Mouse (Mus musculus) spleen, adult 2 months (tissue): ENCODE measurements around the gene Snx9. TPM values are rescaled to one million over a fixed set of nuclear protein-coding genes. Genes with fewer than 3 reads are reported as not detected.
A peak's percentile ranks its signal among the peaks of the same experiment; 100 is the strongest.

ENCODE experiments used
- DNase-seq, 2 experiments: peaks; one replicate each; pipeline versions ENCODE4 v3.0.0 to v3.0.0-alpha.2; 2012 to 2021; ENCODE audit warnings: low spot score in 2 of 2, low read depth in 1 of 2
- H3K27ac ChIP-seq: fragments of 200-500 bp; 2 replicates; pipeline ENCODE4 v1.5.1; 2012; ENCODE audit warnings: low read length, inconsistent platforms; ENCODE audit not compliant: insufficient read depth
- H3K27me3 ChIP-seq: fragments of 200-500 bp; 2 replicates; pipeline ENCODE4 v1.6.1; 2012; ENCODE audit warnings: mild to moderate bottlenecking, moderate library complexity, low read length, inconsistent platforms; ENCODE audit not compliant: control insufficient read depth, insufficient read depth
- H3K36me3 ChIP-seq: fragments of 200-500 bp; 2 replicates; pipeline ENCODE4 v1.6.1; 2012; ENCODE audit warnings: mild to moderate bottlenecking, low read length, inconsistent platforms; ENCODE audit not compliant: control insufficient read depth, insufficient read depth
- H3K4me1 ChIP-seq: fragments of 200-500 bp; 2 replicates; pipeline ENCODE4 v1.6.1; 2011; ENCODE audit warnings: inconsistent platforms; ENCODE audit not compliant: control insufficient read depth, insufficient read depth, insufficient read length
- H3K4me3 ChIP-seq: fragments of 200-500 bp; 2 replicates; pipeline ENCODE4 v1.5.1; 2011; ENCODE audit warnings: mild to moderate bottlenecking, inconsistent platforms; ENCODE audit not compliant: insufficient read depth, insufficient read length; ENCODE audit errors: extremely low read depth
- CTCF ChIP-seq: fragments of 200-500 bp; IDR thresholded peaks from 2 replicates; pipeline ENCODE4 v1.5.1; 2011; ENCODE audit warnings: mild to moderate bottlenecking, inconsistent platforms; ENCODE audit not compliant: insufficient read depth, insufficient read length, insufficient replicate concordance; ENCODE audit errors: extremely low read depth
- POLR2A ChIP-seq: fragments of 200-500 bp; IDR thresholded peaks from 2 replicates; pipeline ENCODE4 v1.6.1; 2011; ENCODE audit warnings: low read depth, low read length, inconsistent platforms
- WGBS: fragments of 180-500 bp; shearing (Covaris S2); methylation state at CpG from one replicate; pipeline ENCODE4 v1.1.7; 2018; 5-methylcytosine and 5-hydroxymethylcytosine counted together
- polyA plus RNA-seq: library from polyadenylated mRNA; depleted of rRNA; stranded (reverse); fragments of >200 nt; gene quantifications from 2 replicates; pipeline ENCODE4 v1.2.3, GENCODE M21; 2012

Snx9 gene
- polyA plus RNA-seq, 1 experiment, result 22.1 TPM

GRCm38 (mm10) chr17:5886943-5887800 is 46.0 kb downstream of the Snx9 start:
- peaks cover 2% of the 10 kb centered on the region; the same call in 1 of the 2 replicates for H3K36me3 ChIP-seq
- no peak for TF ChIP-seq POLR2A
- peak; percentile 12; the same call in 1 of the 2 replicates for TF ChIP-seq CTCF
- DNase-seq, result peak in 1 of 2 experiments; percentile 38
- 13% methylated on average over 20 of the region's 20 CpGs for WGBS
- H3K4me3 ChIP-seq, result peak overlapping the region; percentile 1; the same call in 1 of the 2 replicates
- H3K27ac ChIP-seq, result peak overlapping the region; percentile 23
- peaks cover 25% of the 10 kb centered on the region for H3K4me1 ChIP-seq
- H3K27me3 ChIP-seq, result no peaks in the 10 kb centered on the region

DNA sequence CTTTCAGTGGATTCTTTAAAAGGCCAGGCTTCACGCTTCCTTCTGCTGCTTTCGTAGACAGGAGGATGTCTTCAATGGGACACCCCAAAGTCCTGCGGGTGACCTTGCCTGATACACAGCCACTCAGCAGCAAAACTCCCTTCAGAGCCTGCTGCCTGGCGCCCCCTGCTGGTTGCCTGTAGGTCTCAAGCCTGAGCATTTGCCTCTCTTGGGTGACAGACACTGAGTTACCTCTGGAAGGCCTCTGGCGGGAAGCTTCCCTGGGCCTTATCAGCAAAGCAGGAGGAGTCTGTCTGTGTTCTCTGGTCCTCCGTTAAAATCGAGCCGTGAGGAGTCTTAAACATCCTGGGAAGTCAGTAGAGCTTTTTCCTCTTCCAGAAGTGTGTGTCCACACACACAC is 49.3 kb downstream of the Snx9 start:
- no peaks in the 10 kb centered on the region for H3K27me3 ChIP-seq
- H3K36me3 ChIP-seq, result peaks cover 2% of the 10 kb centered on the region; the same call in 1 of the 2 replicates
- WGBS, result 61% methylated on average over 8 of the region's 8 CpGs
- DNase-seq, result peak; percentile 37 to 85
- TF ChIP-seq POLR2A, result no peak
- peak; percentile 97 for TF ChIP-seq CTCF
- H3K27ac ChIP-seq, result no peak overlapping the region
- H3K4me3 ChIP-seq, result no peak overlapping the region
- peaks cover 19% of the 10 kb centered on the region for H3K4me1 ChIP-seq

DNA sequence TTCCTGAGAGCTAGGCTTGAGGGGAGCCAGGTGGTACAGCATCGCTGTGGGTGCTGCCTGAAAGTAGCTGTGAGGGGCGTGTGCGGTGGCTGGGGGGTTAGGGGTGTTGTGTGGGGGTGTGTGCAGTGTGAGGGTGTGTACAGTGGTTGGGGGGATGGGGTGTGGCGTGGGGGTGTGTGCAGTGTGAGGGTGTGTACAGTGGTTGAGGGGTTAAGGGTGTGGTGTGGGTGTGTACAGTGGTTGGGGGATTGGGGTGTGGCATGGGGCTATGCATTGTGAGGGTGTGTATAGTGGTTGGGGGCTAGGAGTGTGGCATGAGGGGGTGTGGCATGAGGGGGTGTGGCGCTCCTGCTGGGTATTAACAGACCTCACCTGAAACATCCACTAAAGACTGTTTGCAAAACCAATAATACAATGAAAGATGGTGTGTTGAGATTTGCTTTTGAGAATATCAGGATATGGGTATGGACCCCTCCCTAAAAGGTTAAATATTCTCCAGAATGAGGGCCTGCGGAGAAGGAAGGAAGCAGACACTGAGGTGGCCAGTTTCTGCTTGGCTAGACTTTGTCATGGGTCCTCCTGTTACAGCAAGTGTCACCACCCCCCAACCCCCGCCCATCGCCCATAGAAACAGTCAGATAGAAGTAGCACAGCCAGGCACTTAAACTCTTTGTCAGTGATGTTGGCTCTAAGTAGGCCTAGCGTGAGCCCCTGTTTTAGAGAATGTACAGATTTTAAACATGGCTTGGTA is 51.0 kb downstream of the Snx9 start:
- Histone ChIP-seq H3K27me3 (no peaks in the 10 kb centered on the region), H3K4me3 (no peak overlapping the region), H3K36me3 (peaks cover 2% of the 10 kb centered on the region; the same call in 1 of the 2 replicates), H3K27ac (no peak overlapping the region), H3K4me1 (peaks cover 9% of the 10 kb centered on the region)
- TF ChIP-seq CTCF (no peak), POLR2A (no peak)
- WGBS, result 86% methylated on average over 9 of the region's 9 CpGs
- no peak for DNase-seq

GRCm38 (mm10) chr17:5893092-5893491 is 52.0 kb downstream of the Snx9 start:
- Histone ChIP-seq H3K27me3 (no peaks in the 10 kb centered on the region), H3K4me3 (no peak overlapping the region), H3K36me3 (peaks cover 2% of the 10 kb centered on the region; the same call in 1 of the 2 replicates), H3K4me1 (peaks cover 8% of the 10 kb centered on the region; the same call in 1 of the 2 replicates), H3K27ac (peak overlapping the region; percentile 45)
- no peak for DNase-seq
- WGBS, result 27% methylated on average over 7 of the region's 7 CpGs
- TF ChIP-seq POLR2A (no peak), CTCF (no peak)

DNA sequence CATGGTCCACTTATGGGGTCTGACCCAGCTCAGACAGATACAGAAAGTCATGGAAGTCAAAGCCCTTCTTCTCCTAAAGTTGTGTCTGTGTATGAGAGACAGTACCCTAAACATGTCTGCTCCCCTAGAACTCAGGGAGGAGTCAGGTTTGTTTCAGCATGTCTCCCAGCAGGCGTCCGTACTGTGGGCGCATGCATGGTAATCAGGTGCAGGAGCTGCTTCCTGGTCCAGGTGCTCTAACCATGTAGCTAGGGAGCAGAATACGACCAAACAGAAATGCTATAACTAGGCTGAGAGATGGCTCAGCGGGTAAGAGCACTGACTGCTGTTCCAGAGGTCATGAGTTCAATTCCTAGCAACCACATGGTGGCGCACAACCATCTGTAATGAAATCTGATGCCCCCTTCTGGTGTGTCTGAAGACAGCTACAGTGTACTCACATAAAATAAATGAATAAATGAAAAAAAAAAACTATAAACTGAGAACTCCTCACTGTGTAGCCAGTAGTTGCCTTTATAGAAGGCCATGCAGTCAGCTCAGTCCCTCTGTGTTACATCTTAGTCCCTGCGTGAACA is 52.5 kb downstream of the Snx9 start:
- peaks cover 2% of the 10 kb centered on the region; the same call in 1 of the 2 replicates for H3K36me3 ChIP-seq
- H3K4me3 ChIP-seq, result no peak overlapping the region

DNA sequence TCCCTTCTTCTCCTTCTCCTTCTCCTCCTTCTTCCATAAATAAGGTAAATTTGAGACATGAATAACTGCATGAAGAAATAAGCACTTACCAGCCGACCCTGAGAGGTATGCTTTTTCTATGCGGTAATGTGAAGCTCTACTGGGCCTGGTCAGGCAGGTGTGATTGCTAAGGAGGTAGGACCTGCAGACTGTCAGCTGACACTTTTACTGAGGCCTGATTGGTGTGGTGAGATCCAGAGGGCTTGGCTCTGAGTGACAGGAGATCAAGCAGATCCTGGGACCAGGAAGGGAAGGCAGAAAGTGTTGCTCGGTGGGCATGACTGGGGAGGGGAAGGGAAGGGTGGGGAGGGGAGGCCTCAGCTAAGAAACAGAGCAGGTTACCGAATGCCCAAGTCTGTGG is 54.9 kb downstream of the Snx9 start:
- DNase-seq, result no peak
- no peak overlapping the region for H3K4me3 ChIP-seq
- peaks cover 9% of the 10 kb centered on the region for H3K36me3 ChIP-seq
- TF ChIP-seq POLR2A (no peak), CTCF (no peak)
- peaks cover 11% of the 10 kb centered on the region; the same call in 1 of the 2 replicates for H3K4me1 ChIP-seq
- no peaks in the 10 kb centered on the region for H3K27me3 ChIP-seq
- WGBS, result 79% methylated on average over 4 of the region's 4 CpGs
- H3K27ac ChIP-seq, result no peak overlapping the region

More for the DNA sequence above, 52.5 kb downstream of the Snx9 start:
- no peak for DNase-seq
- WGBS, result 78% methylated on average over 7 of the region's 7 CpGs
- TF ChIP-seq CTCF, result no peak
- TF ChIP-seq POLR2A, result no peak
- H3K27me3 ChIP-seq, result no peaks in the 10 kb centered on the region
- H3K4me1 ChIP-seq, result peaks cover 11% of the 10 kb centered on the region; the same call in 1 of the 2 replicates
- peak overlapping the region; percentile 45; the same call in 1 of the 2 replicates for H3K27ac ChIP-seq
